Mouse (Mus musculus): Measurements from ENCODE around the gene Ache. TPM values are rescaled to one million over a fixed set of nuclear protein-coding genes. Genes with fewer than 3 reads are reported as not detected.

Ache gene
- polyA plus RNA-seq, 1 experiment from 2014 or later = 0.93 TPM

- ATAC-seq (ENCODE audit: insufficient read depth) = no peak
- H3K4me2 ChIP-seq = no peak overlapping the region
- no peak for TF ChIP-seq CTCF (IDR thresholded peaks at IDR 0.05; ENCODE audit: low read depth)
- DNase-seq = no peak
- no peak overlapping the region for H3K9ac ChIP-seq
- H3K27me3 ChIP-seq (ENCODE audit: insufficient read depth, low read length) = no peaks in the 10 kb centered on the region; the same call in 1 of the 2 replicates
- H3K4me3 ChIP-seq (ENCODE audit: low read depth, low read length) = no peak overlapping the region
- no peaks in the 10 kb centered on the region for H3K9me3 ChIP-seq (ENCODE audit: low read depth, low read length)
- no peak overlapping the region for H3K27ac ChIP-seq (ENCODE audit: low read depth)
- H3K4me1 ChIP-seq (ENCODE audit: insufficient read depth) = no peaks in the 10 kb centered on the region
- WGBS = 87% methylated on average over 14 of the region's 14 CpGs
- peaks cover 75% of the 10 kb centered on the region for H3K36me3 ChIP-seq (ENCODE audit: insufficient read depth)
Observed at GRCm38 (mm10) chr5:137297126-137297525, 9.8 kb downstream of the Ache start.

GRCm38 (mm10) chr5:137299240-137299639 lies 11.9 kb downstream of the Ache start:
- DNase-seq (no peak), ATAC-seq (ENCODE audit: insufficient read depth) (no peak)
- no peak for TF ChIP-seq CTCF (IDR thresholded peaks at IDR 0.05; ENCODE audit: low read depth)
- Histone ChIP-seq H3K4me2 (no peak overlapping the region), H3K9ac (no peak overlapping the region), H3K27ac (ENCODE audit: low read depth) (no peak overlapping the region), H3K4me1 (ENCODE audit: insufficient read depth) (no peaks in the 10 kb centered on the region), H3K9me3 (ENCODE audit: low read depth, low read length) (no peaks in the 10 kb centered on the region), H3K4me3 (ENCODE audit: low read depth, low read length) (no peak overlapping the region), H3K36me3 (ENCODE audit: insufficient read depth) (peaks cover 96% of the 10 kb centered on the region), H3K27me3 (ENCODE audit: insufficient read depth, low read length) (no peaks in the 10 kb centered on the region)
- 85% methylated on average over 7 of the region's 7 CpGs for WGBS

GRCm38 (mm10) chr5:137301253-137301652 lies 13.9 kb downstream of the Ache start:
- TF ChIP-seq CTCF (IDR thresholded peaks at IDR 0.05; ENCODE audit: low read depth) = no peak
- H3K36me3 ChIP-seq (ENCODE audit: insufficient read depth) = peaks cover 94% of the 10 kb centered on the region
- H3K4me1 ChIP-seq (ENCODE audit: insufficient read depth) = peaks cover 15% of the 10 kb centered on the region
- DNase-seq = peak; percentile 60
- ATAC-seq (ENCODE audit: insufficient read depth) = no peak; the same call in 1 of the 2 replicates
- H3K4me3 ChIP-seq (ENCODE audit: low read depth, low read length) = no peak overlapping the region
- H3K9me3 ChIP-seq (ENCODE audit: low read depth, low read length) = no peaks in the 10 kb centered on the region
- no peak overlapping the region for H3K27ac ChIP-seq (ENCODE audit: low read depth)
- no peak overlapping the region for H3K4me2 ChIP-seq
- no peak overlapping the region for H3K9ac ChIP-seq
- no peaks in the 10 kb centered on the region for H3K27me3 ChIP-seq (ENCODE audit: insufficient read depth, low read length)
- WGBS = 79% methylated on average over 21 of the region's 21 CpGs

GRCm38 (mm10) chr5:137303609-137304008 lies 16.3 kb downstream of the Ache start:
- DNase-seq (no peak), ATAC-seq (ENCODE audit: insufficient read depth) (no peak)
- Histone ChIP-seq H3K4me3 (ENCODE audit: low read depth, low read length) (no peak overlapping the region), H3K9ac (no peak overlapping the region), H3K9me3 (ENCODE audit: low read depth, low read length) (no peaks in the 10 kb centered on the region), H3K27me3 (ENCODE audit: insufficient read depth, low read length) (no peaks in the 10 kb centered on the region), H3K4me2 (no peak overlapping the region), H3K4me1 (ENCODE audit: insufficient read depth) (peaks cover 17% of the 10 kb centered on the region), H3K36me3 (ENCODE audit: insufficient read depth) (peaks cover 74% of the 10 kb centered on the region), H3K27ac (ENCODE audit: low read depth) (no peak overlapping the region)
- WGBS = 52% methylated on average over 4 of the region's 4 CpGs
- TF ChIP-seq CTCF (IDR thresholded peaks at IDR 0.05; ENCODE audit: low read depth) = no peak

GRCm38 (mm10) chr5:137304165-137304564 lies 16.8 kb downstream of the Ache start:
- H3K9ac ChIP-seq = no peak overlapping the region
- no peaks in the 10 kb centered on the region for H3K27me3 ChIP-seq (ENCODE audit: insufficient read depth, low read length)
- no peak for ATAC-seq (ENCODE audit: insufficient read depth)
- DNase-seq = no peak
- 63% methylated on average over 3 of the region's 3 CpGs for WGBS
- peaks cover 17% of the 10 kb centered on the region for H3K4me1 ChIP-seq (ENCODE audit: insufficient read depth)
- no peak overlapping the region for H3K27ac ChIP-seq (ENCODE audit: low read depth)
- H3K36me3 ChIP-seq (ENCODE audit: insufficient read depth) = peaks cover 74% of the 10 kb centered on the region
- H3K4me2 ChIP-seq = peak overlapping the region; percentile 81
- H3K9me3 ChIP-seq (ENCODE audit: low read depth, low read length) = no peaks in the 10 kb centered on the region
- no peak overlapping the region for H3K4me3 ChIP-seq (ENCODE audit: low read depth, low read length)
- TF ChIP-seq CTCF (IDR thresholded peaks at IDR 0.05; ENCODE audit: low read depth) = no peak

DNA sequence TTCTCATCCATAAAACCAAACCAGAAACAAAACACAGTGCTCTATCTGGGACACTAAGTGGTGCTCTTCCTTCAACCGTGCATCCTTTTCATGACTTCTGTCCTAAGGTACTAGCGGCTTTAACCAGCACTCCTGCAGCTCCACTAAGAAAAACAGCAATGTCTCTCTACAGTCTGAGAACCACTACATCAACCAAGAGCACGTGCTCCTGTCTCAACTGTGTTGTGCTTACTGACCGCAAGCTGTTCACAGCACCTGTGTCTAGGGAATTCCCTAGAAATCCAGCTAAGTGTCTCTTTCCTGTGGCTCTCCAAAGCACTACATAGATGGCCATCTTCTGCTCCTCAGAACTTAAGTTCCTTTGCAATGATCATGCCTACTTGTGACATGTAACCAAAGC lies 17.5 kb downstream of the Ache start:
- H3K36me3 ChIP-seq (ENCODE audit: insufficient read depth) = peaks cover 74% of the 10 kb centered on the region
- H3K4me3 ChIP-seq (ENCODE audit: low read depth, low read length) = 0 out of 2 replicates have a peak overlapping the region, but pooled peaks have one; percentile 2
- no peak for TF ChIP-seq CTCF (IDR thresholded peaks at IDR 0.05; ENCODE audit: low read depth)
- no peak for ATAC-seq (ENCODE audit: insufficient read depth)
- H3K4me1 ChIP-seq (ENCODE audit: insufficient read depth) = peaks cover 17% of the 10 kb centered on the region
- 0 out of 2 replicates have a peak overlapping the region, but pooled peaks have one; percentile 10 for H3K9ac ChIP-seq
- H3K4me2 ChIP-seq = peak overlapping the region; percentile 81
- H3K27me3 ChIP-seq (ENCODE audit: insufficient read depth, low read length) = no peaks in the 10 kb centered on the region
- no peaks in the 10 kb centered on the region for H3K9me3 ChIP-seq (ENCODE audit: low read depth, low read length)
- no peak for DNase-seq
- WGBS = 47% methylated on average over 4 of the region's 4 CpGs
- no peak overlapping the region for H3K27ac ChIP-seq (ENCODE audit: low read depth)

DNA sequence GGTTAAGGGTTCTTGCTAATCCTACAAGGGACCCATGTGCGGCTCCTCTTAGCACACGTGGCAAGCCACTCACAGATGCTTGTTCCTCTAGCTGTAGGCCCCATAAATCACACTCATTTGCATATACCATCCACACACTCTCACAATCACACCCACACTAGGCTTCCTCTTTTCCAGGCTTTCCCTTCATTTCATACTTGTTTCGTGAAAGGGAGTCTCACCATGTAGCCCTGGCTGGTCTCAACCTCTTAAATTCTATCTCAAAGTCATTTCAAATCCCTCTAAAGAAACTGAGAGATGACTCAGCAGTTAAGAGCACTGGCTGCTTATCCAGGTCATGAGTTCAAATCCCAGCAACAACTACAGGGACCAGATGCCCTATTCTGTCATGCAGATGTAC lies 18.5 kb downstream of the Ache start:
- TF ChIP-seq CTCF (IDR thresholded peaks at IDR 0.05; ENCODE audit: low read depth) = no peak
- peaks cover 17% of the 10 kb centered on the region for H3K4me1 ChIP-seq (ENCODE audit: insufficient read depth)
- H3K9me3 ChIP-seq (ENCODE audit: low read depth, low read length) = no peaks in the 10 kb centered on the region
- H3K27ac ChIP-seq (ENCODE audit: low read depth) = no peak overlapping the region
- H3K36me3 ChIP-seq (ENCODE audit: insufficient read depth) = peaks cover 74% of the 10 kb centered on the region
- no peak for DNase-seq
- peak overlapping the region; percentile 81 for H3K4me2 ChIP-seq
- H3K27me3 ChIP-seq (ENCODE audit: insufficient read depth, low read length) = no peaks in the 10 kb centered on the region
- ATAC-seq (ENCODE audit: insufficient read depth) = no peak
- peak overlapping the region; percentile 94 for H3K4me3 ChIP-seq (ENCODE audit: low read depth, low read length)
- peak overlapping the region; percentile 97 for H3K9ac ChIP-seq
- 51% methylated on average over 3 of the region's 3 CpGs for WGBS

All from lung, embryonic 14.5 days (tissue).